Mouse (Mus musculus) embryo, embryonic 11.5 days (tissue): ENCODE data around the gene S100a14.

Experiments
- DNase-seq: peaks from one replicate; pipeline ENCODE4 v3.0.0-alpha.2; 2012; ENCODE audit warnings: low read depth, low spot score

The S100a14 gene

DNA sequence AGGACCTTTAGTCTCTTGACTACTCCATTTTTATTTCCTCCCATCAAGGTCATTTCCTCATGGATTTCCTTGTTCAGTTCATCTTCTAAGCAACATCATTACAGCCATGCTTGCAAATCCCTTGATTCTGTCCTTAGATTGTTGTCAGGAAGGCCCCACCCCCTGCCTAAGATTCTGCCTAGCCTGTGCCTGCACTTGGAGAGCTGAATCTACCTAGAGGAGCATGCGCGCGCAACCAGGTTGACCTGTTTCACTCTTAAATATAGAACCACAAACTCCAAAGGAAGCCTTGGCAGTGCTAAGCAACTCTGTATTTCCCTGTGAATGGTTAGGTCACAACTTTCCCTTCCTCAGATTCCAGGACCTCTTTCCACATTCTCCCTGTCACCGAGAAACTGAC is 8.9 kb upstream of the S100a14 start:
- no peak for DNase-seq

DNA sequence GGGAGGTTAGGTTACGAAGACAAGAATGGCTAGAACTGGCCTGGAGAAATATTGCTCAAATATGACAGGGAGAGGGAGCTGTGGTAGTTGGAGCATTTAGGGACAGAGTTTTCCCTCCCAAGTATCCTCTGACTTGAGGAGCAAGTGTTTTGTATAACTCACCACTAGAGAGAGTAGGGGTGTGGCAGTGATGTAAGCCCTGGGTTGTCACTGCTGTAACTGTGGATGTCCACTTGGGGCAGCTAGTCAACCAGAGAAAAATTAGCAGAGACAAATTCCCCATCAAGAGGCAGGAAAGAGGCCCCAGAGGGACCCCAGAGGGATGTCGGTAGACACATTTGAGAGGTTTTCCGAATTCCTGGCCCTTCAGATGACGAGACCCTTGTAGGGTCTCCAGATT is 1.2 kb upstream of the S100a14 start:
- DNase-seq, result no peak

DNA sequence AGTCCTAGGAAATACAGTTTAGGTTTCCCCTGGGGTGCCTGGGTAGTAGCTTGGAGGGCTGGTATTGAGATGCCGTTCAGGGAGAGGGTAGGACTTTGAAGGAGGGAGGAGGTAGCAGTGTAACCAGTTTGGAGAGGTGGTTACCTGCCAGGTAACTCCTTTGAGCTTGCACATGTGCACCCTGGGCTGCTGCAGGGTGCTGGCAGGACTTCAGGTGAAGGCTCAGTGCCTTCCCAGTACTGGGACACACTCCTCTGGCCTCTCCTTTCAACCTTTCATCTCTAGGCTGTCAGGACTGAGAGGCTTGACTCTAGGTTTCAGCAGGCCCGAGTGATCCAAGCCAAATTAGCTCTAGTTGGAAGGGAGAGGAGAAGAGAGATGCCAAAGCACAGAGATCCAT is 580 bp upstream of the S100a14 start:
- DNase-seq, result no peak

GRCm38 (mm10) chr3:90527291-90527873 is 726 bp downstream of the S100a14 start:
- DNase-seq, result no peak

DNA sequence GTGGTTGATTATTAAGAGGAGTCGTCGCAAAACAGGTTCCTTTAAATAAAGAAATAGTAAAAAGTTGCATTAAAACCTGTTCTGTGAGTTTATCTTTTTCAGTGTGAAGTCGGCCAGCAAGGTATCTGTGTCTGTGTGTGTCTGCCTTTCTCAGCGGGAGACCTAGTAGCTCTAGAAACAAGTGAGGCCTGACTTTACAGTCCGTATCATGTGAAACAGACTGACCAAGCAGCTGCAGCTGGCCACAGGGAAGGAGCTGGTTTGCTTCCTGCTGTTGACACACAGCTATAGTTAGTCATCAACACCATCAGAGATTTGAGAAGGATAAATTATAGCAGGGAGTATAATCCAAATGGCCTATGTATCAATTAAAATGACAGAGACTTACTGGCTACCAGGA is 5.1 kb downstream of the S100a14 start:
- no peak for DNase-seq

DNA sequence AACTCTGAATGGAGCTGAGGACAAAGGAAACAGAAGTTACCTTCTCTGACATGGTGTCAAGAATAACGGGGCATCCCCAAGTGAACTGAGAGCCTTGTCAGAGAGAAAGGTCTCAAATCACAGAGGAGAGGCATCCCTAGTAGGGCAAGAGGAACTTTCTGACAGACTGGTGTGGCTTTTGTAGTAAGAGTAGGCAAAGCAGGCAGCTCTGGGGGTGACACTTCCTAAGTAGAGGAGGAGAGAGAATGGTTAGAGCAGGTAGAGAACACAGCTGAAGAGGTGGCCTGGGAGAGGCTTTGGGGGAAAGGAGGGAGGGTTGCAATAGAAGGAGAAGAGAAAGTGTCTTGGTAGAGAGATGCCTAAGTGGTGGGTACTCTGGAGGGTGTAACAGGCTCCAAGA is 8.8 kb downstream of the S100a14 start:
- no peak for DNase-seq

DNA sequence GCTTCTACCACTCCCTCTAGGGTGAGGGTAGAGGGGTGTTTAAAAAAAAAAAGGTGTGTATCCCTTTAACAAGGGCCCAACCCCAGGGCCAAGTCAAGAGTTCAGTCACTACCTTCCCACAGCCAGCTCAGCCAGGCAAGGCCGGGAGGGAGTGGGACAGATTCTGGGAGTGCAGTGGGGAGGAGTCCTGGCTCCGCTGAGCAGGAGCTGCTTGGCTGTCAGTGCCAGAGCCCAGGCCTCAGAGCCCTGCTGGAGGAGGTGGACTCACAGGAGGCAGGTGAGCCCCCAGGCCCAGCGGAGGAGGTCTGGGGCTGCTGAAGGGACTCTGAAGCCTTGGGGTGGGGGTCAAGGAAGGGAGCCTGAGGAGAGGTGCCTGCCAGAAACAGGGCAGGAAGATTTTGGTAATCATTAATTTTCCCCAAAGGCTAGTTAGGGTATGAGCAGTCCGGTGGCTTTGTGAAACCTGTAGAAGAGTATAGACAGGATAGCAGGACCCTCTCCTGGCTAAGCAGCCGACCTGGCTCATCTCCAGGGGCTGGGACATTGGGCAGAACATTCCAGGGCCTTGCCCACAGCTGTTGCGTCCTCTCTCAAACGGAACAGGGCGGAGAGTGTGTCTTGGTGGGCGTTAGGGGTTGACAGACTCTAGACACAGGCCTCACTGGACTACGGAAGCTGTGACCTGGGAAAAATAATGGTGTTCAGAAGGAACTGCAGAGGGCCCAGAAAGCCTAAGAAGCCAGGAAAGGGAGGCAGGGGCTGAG is 10.7 kb downstream of the S100a14 start, which contains the start of gene S100a16:
S100a16 (plus strand) TSS at position 114 of the 764 bp plus-strand sequence.
- DNase-seq, result no peak

DNA sequence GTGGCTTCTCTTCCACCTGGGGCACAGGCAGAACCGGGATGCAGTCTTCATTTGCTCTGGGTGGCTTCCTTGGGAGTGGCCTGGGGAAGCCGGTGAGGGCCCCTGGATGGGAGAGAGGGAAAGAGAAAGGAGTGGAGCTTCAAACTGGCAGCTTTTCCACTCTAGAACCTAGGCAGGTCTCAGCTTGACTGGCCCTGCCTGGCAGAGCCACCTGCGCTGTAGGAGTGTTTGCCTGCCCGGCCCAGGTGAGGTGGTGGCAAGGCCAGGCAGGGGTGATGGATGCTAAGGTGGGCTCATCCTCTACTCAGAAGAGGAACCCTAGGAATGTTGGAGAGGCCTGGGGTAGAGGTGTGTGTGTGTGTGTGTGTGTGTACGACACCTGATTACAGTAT is 11.2 kb downstream of the S100a14 start:
- no peak for DNase-seq

GRCm38 (mm10) chr3:90540904-90541303 is 14.2 kb downstream of the S100a14 start:
- DNase-seq, result no peak

- no peak for DNase-seq
These were observed 23.2 kb downstream of the S100a14 start for GRCm38 (mm10) chr3:90549676-90550420.

GRCm38 (mm10) chr3:90550421-90550790 is 23.8 kb downstream of the S100a14 start:
- DNase-seq, result no peak

GRCm38 (mm10) chr3:90552231-90552630 is 25.6 kb downstream of the S100a14 start:
- DNase-seq, result no peak

DNA sequence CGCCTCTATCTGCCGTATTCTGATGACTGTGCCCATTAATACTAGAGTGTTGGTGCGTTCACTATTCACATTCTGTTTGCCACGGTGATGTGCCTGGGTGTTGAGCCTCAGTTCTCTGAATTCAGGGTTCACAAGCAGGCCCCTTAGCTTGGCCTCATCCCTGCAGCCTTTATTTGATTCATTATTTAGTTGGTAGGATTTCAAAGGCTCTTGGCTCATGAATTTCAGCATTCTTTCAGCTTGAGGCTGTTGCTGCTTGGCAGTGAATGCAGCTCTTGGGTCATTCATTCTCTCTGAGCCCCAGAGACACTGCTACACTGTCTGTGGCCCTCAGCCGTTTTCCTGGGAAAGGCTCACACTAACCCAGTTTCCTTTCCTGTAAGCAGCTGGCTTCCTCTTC is 29.3 kb downstream of the S100a14 start:
- DNase-seq, result no peak

- no peak for DNase-seq
These were observed 33.5 kb downstream of the S100a14 start, which contains the start of gene S100a3 for GRCm38 (mm10) chr3:90560008-90560628. TSS of gene S100a3 (plus strand) at chr3:90560578.

DNA sequence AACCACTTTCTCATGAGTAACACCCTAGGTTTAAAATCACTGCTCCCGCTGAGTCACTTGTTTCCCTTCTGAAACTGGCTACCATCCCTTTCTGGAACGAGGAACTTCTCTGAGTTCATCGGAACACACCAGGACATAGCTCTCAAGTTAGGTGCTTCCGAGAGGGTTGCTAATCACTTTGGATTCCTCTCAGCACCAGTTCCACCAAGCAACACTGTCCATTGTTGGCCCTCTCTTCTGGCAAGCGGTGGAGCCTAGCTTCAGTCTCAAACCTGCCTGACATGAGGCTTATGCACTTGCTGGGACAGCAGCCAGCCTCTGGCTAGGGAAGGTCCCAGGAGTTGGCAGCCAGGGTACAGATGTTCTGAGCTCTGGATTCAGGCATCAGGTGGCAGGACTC is 48.0 kb downstream of the S100a14 start:
- DNase-seq, result no peak

DNA sequence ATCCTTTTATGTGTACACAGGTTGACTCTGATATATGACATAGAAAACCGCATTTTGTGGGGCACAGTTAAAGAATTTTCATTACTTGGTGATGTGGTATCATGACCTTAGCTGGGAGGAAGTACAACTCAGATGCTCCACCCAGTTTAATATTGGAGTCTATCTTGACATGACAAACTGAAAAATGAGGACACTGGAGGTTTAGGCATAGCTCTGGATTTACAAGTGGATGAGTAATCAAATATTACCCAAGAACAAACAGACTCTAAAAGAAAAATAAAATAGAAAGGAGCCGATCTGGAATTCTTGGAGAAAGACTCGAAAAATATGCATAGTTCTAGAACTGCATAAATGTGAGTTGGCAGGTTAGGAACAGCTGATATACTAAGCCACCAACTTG is 48.7 kb downstream of the S100a14 start:
- no peak for DNase-seq

DNA sequence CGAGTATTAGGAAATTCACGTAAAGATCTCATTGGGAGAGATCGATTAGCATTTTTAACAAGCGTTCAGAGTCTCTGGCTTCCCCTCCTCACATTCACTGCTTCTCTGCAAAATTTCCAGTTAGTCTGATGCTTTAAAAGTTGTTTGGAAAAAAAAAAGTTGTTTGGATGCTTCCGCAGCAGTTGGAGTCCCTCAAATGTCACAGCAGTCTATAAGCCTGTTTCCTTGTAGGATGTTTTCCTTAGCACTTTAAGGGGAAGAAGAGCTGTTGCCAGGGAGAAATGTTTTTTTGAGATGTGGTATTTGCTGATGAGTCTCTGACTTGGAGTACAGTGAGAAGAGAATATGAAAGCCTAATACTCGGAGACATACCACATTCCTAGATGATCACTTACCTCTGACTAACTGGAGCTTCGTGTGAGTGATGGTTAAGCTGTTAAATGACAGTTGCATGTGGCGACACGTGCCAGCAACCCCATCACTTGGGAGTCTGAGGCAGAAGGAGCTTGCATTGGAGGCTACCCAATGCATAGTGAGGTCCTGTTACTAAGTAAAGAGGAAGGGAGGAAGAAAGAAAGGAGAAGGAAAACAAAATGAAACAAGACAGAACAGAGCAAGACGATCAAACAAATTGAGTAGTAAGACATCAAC is 49.8 kb downstream of the S100a14 start:
- DNase-seq, result no peak
